ENCODE assay signal across 28 mouse cellular contexts in genomic region chr16:51675101-51675500, GRCm38 (mm10).
DNase-seq lines count a peak whose midpoint lies in the region; ATAC-seq and TF ChIP-seq lines count a peak whose summit lies in the region.
"Had no signal": no experiment of that assay in that cellular context is flagged by ENCODE, and none has a peak within 500 bp of the region (broad histone marks: within the 10 kb centered on the region; RNA-seq: fewer than 3 reads in every experiment).

No protein-coding gene starts in this region.

- H3K4me3 ChIP-seq in thymus, adult 2 months (ENCODE audit: control insufficient read depth, insufficient read depth, low read length) = no peak overlapping the region
- no peak overlapping the region for H3K4me3 ChIP-seq in CH12.LX (replicated peaks in 1 of 3; ENCODE audit: low read depth in 2 of 3, low read length in 2 of 3, poor library complexity in 1 of 3)
- H3K4me3 ChIP-seq: forebrain, embryonic 13.5 days; hindbrain, embryonic 12.5 days; limb, embryonic 13.5 days; lung, embryonic 15.5 days; midbrain, embryonic 13.5 days; neural tube, embryonic 15.5 days had no signal

- no peak for TF ChIP-seq POLR2A in thymus, adult 2 months (IDR thresholded peaks at IDR 0.05; ENCODE audit: control insufficient read depth, extremely low read depth, insufficient read depth, low read length, poor library complexity)
- no peak for TF ChIP-seq POLR2A in CH12.LX (IDR thresholded peaks at IDR 0.05; ENCODE audit: low read depth, low read length)

- H3K9ac ChIP-seq in CH12.LX (ENCODE audit: insufficient read depth, low read depth) = no peak overlapping the region
- H3K9ac ChIP-seq: forebrain, embryonic 13.5 days; hindbrain, embryonic 12.5 days; limb, embryonic 13.5 days; lung, embryonic 15.5 days; midbrain, embryonic 13.5 days; neural tube, embryonic 15.5 days had no signal

- no peaks in the 10 kb centered on the region for H3K79me2 ChIP-seq in CH12.LX (replicated peaks; ENCODE audit: control insufficient read depth, extremely low read depth, insufficient read depth, poor library complexity, severe bottlenecking)

- in situ Hi-C loops in CH12.LX (cut with MboI; ENCODE audit: low pct_ligation_motif_present, low pct_unique_long_range_greater_than_20kb, low sequenced_read_pairs) = no loop called here

- H3K27me3 ChIP-seq in thymus, adult 2 months (ENCODE audit: control insufficient read depth, insufficient read depth, low read length) = no peaks in the 10 kb centered on the region
- H3K27me3 ChIP-seq in CH12.LX (replicated peaks) = no peaks in the 10 kb centered on the region
- H3K27me3 ChIP-seq: forebrain, embryonic 13.5 days; hindbrain, embryonic 12.5 days; limb, embryonic 13.5 days; lung, embryonic 15.5 days; midbrain, embryonic 13.5 days; neural tube, embryonic 15.5 days; Patski had no signal

- no peak overlapping the region for H3K4me2 ChIP-seq in CH12.LX (ENCODE audit: insufficient read depth, low read depth, poor library complexity, severe bottlenecking)
- H3K4me2 ChIP-seq: forebrain, embryonic 13.5 days; hindbrain, embryonic 12.5 days; limb, embryonic 13.5 days; liver, embryonic 11.5 days; lung, embryonic 15.5 days; midbrain, embryonic 13.5 days; neural tube, embryonic 15.5 days had no signal

- DNase-seq in thymus, adult 2 months = no peak
- DNase-seq in thymus, postnatal 14 days = no peak
- DNase-seq in CH12.LX (ENCODE audit: extremely low read depth) = no peak
- DNase-seq in adrenal gland, postnatal 4 days (ENCODE audit: low spot score in 2 of 2) = no peak
- no peak for DNase-seq in lung, postnatal 36 days
- DNase-seq: adrenal gland, postnatal 25 days; cerebellum, adult 2 months; cerebellum, postnatal 25 days; gastrocnemius, postnatal 14 days; heart, postnatal 14 days; kidney, adult 9 months; kidney, postnatal 14 days; layer of hippocampus, adult 9-11 months; right cerebral cortex, adult 18-20 months; spleen, adult 18-20 months; thymus, postnatal 36 days had no signal

- 0 out of 2 replicates have a peak, but pooled peaks have one; percentile 21 for TF ChIP-seq EP300 in CH12.LX (IDR thresholded peaks at IDR 0.05; ENCODE audit: low read length)

- ATAC-seq in inflammation-experienced regulatory T-cells, adult 6 months = peak; percentile 97
- no peak for ATAC-seq in monocyte, adult 5-6 weeks (replicated peaks; ENCODE audit: insufficient number of reproducible peaks, low FRiP score, low TSS enrichment, poor library complexity, severe bottlenecking)
- ATAC-seq: forebrain, embryonic 13.5 days; hindbrain, postnatal 0 days; intestine, postnatal 0 days; midbrain, embryonic 13.5 days; Patski had no signal

- H3K9me3 ChIP-seq in CH12.LX (replicated peaks; ENCODE audit: low read length) = no peaks in the 10 kb centered on the region
- H3K9me3 ChIP-seq: forebrain, embryonic 13.5 days; hindbrain, embryonic 12.5 days; limb, embryonic 13.5 days; lung, embryonic 15.5 days; midbrain, embryonic 13.5 days; neural tube, embryonic 15.5 days had no signal

- no peaks in the 10 kb centered on the region for H3K36me3 ChIP-seq in thymus, adult 2 months (ENCODE audit: control insufficient read depth, insufficient read depth, low read length)
- H3K36me3 ChIP-seq in CH12.LX (replicated peaks in 1 of 2; ENCODE audit: control insufficient read depth in 1 of 2, insufficient read depth in 1 of 2, low read length in 1 of 2) = no peaks in the 10 kb centered on the region
- H3K36me3 ChIP-seq: hindbrain, embryonic 12.5 days; limb, embryonic 13.5 days; lung, embryonic 15.5 days; midbrain, embryonic 13.5 days; neural tube, embryonic 15.5 days had no signal

- TF ChIP-seq RAD21 in CH12.LX (IDR thresholded peaks at IDR 0.05; ENCODE audit: low read depth, low read length) = no peak

- TF ChIP-seq CTCF in thymus, adult 2 months (IDR thresholded peaks at IDR 0.05; ENCODE audit: borderline replicate concordance, control insufficient read depth, extremely low read depth, insufficient read depth, low read length, poor library complexity) = no peak
- no peak for TF ChIP-seq CTCF in CH12.LX (conservative IDR thresholded peaks at IDR 0.05 in 1 of 2, IDR thresholded peaks at IDR 0.05 in 1 of 2; ENCODE audit: low read depth in 2 of 2, low read length in 2 of 2)

- WGBS in thymus, adult 2 months = 30% methylated on average over 3 of the region's 3 CpGs

- H3K4me1 ChIP-seq in thymus, adult 2 months (replicated peaks; ENCODE audit: control insufficient read depth, insufficient read depth, low read length) = peaks cover 2% of the 10 kb centered on the region; the same call in 1 of the 2 replicates
- H3K4me1 ChIP-seq in CH12.LX (ENCODE audit: control insufficient read depth in 1 of 2, insufficient read depth in 2 of 2) = peaks cover 0 to 9% of the 10 kb centered on the region in 2 experiments; a peak in 1 of 4 replicates
- H3K4me1 ChIP-seq: forebrain, embryonic 13.5 days; hindbrain, embryonic 12.5 days; lung, embryonic 15.5 days; midbrain, embryonic 13.5 days; neural tube, embryonic 15.5 days had no signal

- dilution Hi-C loops in CH12.LX (cut with MboI; ENCODE audit: extremely low pct_ligation_motif_present, extremely low pct_unique_long_range_greater_than_20kb, low sequenced_read_pairs) = no loop called here

- H3K27ac ChIP-seq in thymus, adult 2 months (ENCODE audit: control insufficient read depth, insufficient read depth, low read length) = peak overlapping the region; percentile 75
- H3K27ac ChIP-seq in CH12.LX (ENCODE audit: insufficient read depth, low read depth) = no peak overlapping the region
- H3K27ac ChIP-seq: forebrain, embryonic 13.5 days; hindbrain, embryonic 12.5 days; hindbrain, postnatal 0 days; limb, embryonic 13.5 days; lung, embryonic 15.5 days; midbrain, embryonic 13.5 days; neural tube, embryonic 15.5 days had no signal

TF ChIP-seq in CH12.LX, 34 proteins besides CTCF, POLR2A, EP300 and RAD21:
- TF ChIP-seq SMC3 (IDR thresholded peaks at IDR 0.05; ENCODE audit: low read depth, low read length) (no peak), KAT2A (IDR thresholded peaks at IDR 0.05; ENCODE audit: insufficient replicate concordance, low read length) (no peak), MAFK (IDR thresholded peaks at IDR 0.05; ENCODE audit: insufficient replicate concordance, low read length) (no peak), TBP (conservative IDR thresholded peaks at IDR 0.05; ENCODE audit: low read depth, low read length) (no peak), NRF1 (IDR thresholded peaks at IDR 0.05; ENCODE audit: low read depth, low read length) (no peak), E2F4 (IDR thresholded peaks at IDR 0.05; ENCODE audit: insufficient replicate concordance, low read depth, low read length) (no peak), GABPA (IDR thresholded peaks at IDR 0.05; ENCODE audit: insufficient replicate concordance, low read depth, low read length) (no peak), TCF12 (IDR thresholded peaks at IDR 0.05; ENCODE audit: low read depth, low read length) (no peak), MXI1 (IDR thresholded peaks at IDR 0.05; ENCODE audit: low read depth, low read length) (no peak), RCOR1 (conservative IDR thresholded peaks at IDR 0.05; ENCODE audit: low read depth, low read length) (no peak), UBTF (IDR thresholded peaks at IDR 0.05; ENCODE audit: low read depth, low read length) (no peak), MEF2A (IDR thresholded peaks at IDR 0.05; ENCODE audit: borderline replicate concordance, low read depth, low read length) (no peak), MAZ (IDR thresholded peaks at IDR 0.05; ENCODE audit: low read depth, low read length) (no peak), MAX (IDR thresholded peaks at IDR 0.05; ENCODE audit: low read length) (no peak), MYC (IDR thresholded peaks at IDR 0.05; ENCODE audit: low read depth, low read length) (no peak), POLR2AphosphoS2 (IDR thresholded peaks at IDR 0.05; ENCODE audit: low read depth, low read length) (no peak), ZNF384 (IDR thresholded peaks at IDR 0.05; ENCODE audit: low read depth, low read length) (no peak), ETS1 (conservative IDR thresholded peaks at IDR 0.05; ENCODE audit: low read depth, low read length) (no peak)
